Mouse (Mus musculus): ENCODE measurements around the gene Upk2.

GRCm38 (mm10) chr9:44411601-44412130, 43.1 kb downstream of the Upk2 start:
- TF ChIP-seq POLR2A (IDR thresholded peaks at IDR 0.05; ENCODE audit: extremely low read depth, insufficient read depth, low read length) (no peak), CTCF (IDR thresholded peaks at IDR 0.05; ENCODE audit: low read depth, low read length) (no peak)

All from liver, adult 2 months (tissue).